Mouse (Mus musculus): ENCODE measurements at regions not wholly inside any gene's neighbourhood (a gene's known extent, or its start where the extent isn't known, plus 50 kb on each side); places are given as distances from the start of the nearest gene placed in this dataset.
A peak's percentile ranks its signal among the peaks of the same experiment; 100 is the strongest.
"Not testable (repeated sequence)": the region's sequence is repeated elsewhere in the genome, so short reads cannot be mapped to it uniquely, and the experiment has no call there.

GRCm38 (mm10) chr8:126778673-126779072 lies 167.0 kb downstream of the Tomm20 start:
- Histone ChIP-seq H3K4me3 (ENCODE audit: low read length) (no peak overlapping the region), H3K9me3 (ENCODE audit: control insufficient read depth, low read length) (no peaks in the 10 kb centered on the region), H3K27me3 (ENCODE audit: control insufficient read depth, insufficient read depth, low read length) (no peaks in the 10 kb centered on the region), H3K36me3 (ENCODE audit: control insufficient read depth, insufficient read depth, low read length) (no peaks in the 10 kb centered on the region), H3K9ac (ENCODE audit: low read depth, low read length) (no peak overlapping the region), H3K4me2 (replicated peaks; ENCODE audit: low read depth, low read length) (no peak overlapping the region), H3K4me1 (ENCODE audit: control insufficient read depth, insufficient read depth, low read length) (no peaks in the 10 kb centered on the region), H3K27ac (ENCODE audit: low read depth, low read length) (no peak overlapping the region)
- ATAC-seq (ENCODE audit: low FRiP score, low TSS enrichment), result no peak
- 92% methylated on average over 7 of the region's 7 CpGs for whole genome bisulfite sequencing

GRCm38 (mm10) chr8:126778131-126778530 lies 167.5 kb downstream of the Tomm20 start:
- H3K9me3 ChIP-seq (ENCODE audit: control insufficient read depth, low read length), result no peaks in the 10 kb centered on the region
- H3K4me1 ChIP-seq (ENCODE audit: control insufficient read depth, insufficient read depth, low read length), result no peaks in the 10 kb centered on the region
- H3K9ac ChIP-seq (ENCODE audit: low read depth, low read length), result no peak overlapping the region
- H3K4me3 ChIP-seq (ENCODE audit: low read length), result no peak overlapping the region
- no peak overlapping the region for H3K4me2 ChIP-seq (replicated peaks; ENCODE audit: low read depth, low read length)
- no peak for ATAC-seq (ENCODE audit: low FRiP score, low TSS enrichment)
- no peaks in the 10 kb centered on the region for H3K36me3 ChIP-seq (ENCODE audit: control insufficient read depth, insufficient read depth, low read length)
- H3K27ac ChIP-seq (ENCODE audit: low read depth, low read length), result no peak overlapping the region
- H3K27me3 ChIP-seq (ENCODE audit: control insufficient read depth, insufficient read depth, low read length), result no peaks in the 10 kb centered on the region
- 93% methylated on average over 7 of the region's 7 CpGs for WGBS

GRCm38 (mm10) chr8:126776605-126777469 lies 168.8 kb downstream of the Tomm20 start:
- peak; percentile 40; the same call in 1 of the 2 replicates for ATAC-seq (ENCODE audit: low FRiP score, low TSS enrichment)
- no peak overlapping the region for H3K4me2 ChIP-seq (replicated peaks; ENCODE audit: low read depth, low read length)
- no peak overlapping the region for H3K9ac ChIP-seq (ENCODE audit: low read depth, low read length)
- H3K27ac ChIP-seq (ENCODE audit: low read depth, low read length), result no peak overlapping the region
- no peak overlapping the region for H3K4me3 ChIP-seq (ENCODE audit: low read length)
- H3K36me3 ChIP-seq (ENCODE audit: control insufficient read depth, insufficient read depth, low read length), result no peaks in the 10 kb centered on the region
- H3K27me3 ChIP-seq (ENCODE audit: control insufficient read depth, insufficient read depth, low read length), result no peaks in the 10 kb centered on the region
- H3K9me3 ChIP-seq (ENCODE audit: control insufficient read depth, low read length), result no peaks in the 10 kb centered on the region
- 86% methylated on average over 11 of the region's 11 CpGs for WGBS
- no peaks in the 10 kb centered on the region for H3K4me1 ChIP-seq (ENCODE audit: control insufficient read depth, insufficient read depth, low read length)

GRCm38 (mm10) chr8:126775334-126775733 lies 170.3 kb downstream of the Tomm20 start:
- ATAC-seq (ENCODE audit: low FRiP score, low TSS enrichment), result no peak
- H3K4me3 ChIP-seq (ENCODE audit: low read length), result no peak overlapping the region
- H3K4me2 ChIP-seq (replicated peaks; ENCODE audit: low read depth, low read length), result no peak overlapping the region
- H3K9me3 ChIP-seq (ENCODE audit: control insufficient read depth, low read length), result no peaks in the 10 kb centered on the region
- H3K27me3 ChIP-seq (ENCODE audit: control insufficient read depth, insufficient read depth, low read length), result no peaks in the 10 kb centered on the region
- no peak overlapping the region for H3K9ac ChIP-seq (ENCODE audit: low read depth, low read length)
- no peaks in the 10 kb centered on the region for H3K4me1 ChIP-seq (ENCODE audit: control insufficient read depth, insufficient read depth, low read length)
- H3K27ac ChIP-seq (ENCODE audit: low read depth, low read length), result no peak overlapping the region
- 53% methylated on average over 3 of the region's 3 CpGs for WGBS
- no peaks in the 10 kb centered on the region for H3K36me3 ChIP-seq (ENCODE audit: control insufficient read depth, insufficient read depth, low read length)

- no peak for ATAC-seq (ENCODE audit: low FRiP score, low TSS enrichment)
These were observed 170.8 kb downstream of the Tomm20 start for GRCm38 (mm10) chr8:126774816-126775215.

GRCm38 (mm10) chr8:126772748-126773147 lies 172.9 kb downstream of the Tomm20 start:
- Histone ChIP-seq H3K4me1 (ENCODE audit: control insufficient read depth, insufficient read depth, low read length) (no peaks in the 10 kb centered on the region), H3K9me3 (ENCODE audit: control insufficient read depth, low read length) (no peaks in the 10 kb centered on the region), H3K4me2 (replicated peaks; ENCODE audit: low read depth, low read length) (no peak overlapping the region), H3K27me3 (ENCODE audit: control insufficient read depth, insufficient read depth, low read length) (no peaks in the 10 kb centered on the region), H3K27ac (ENCODE audit: low read depth, low read length) (no peak overlapping the region), H3K36me3 (ENCODE audit: control insufficient read depth, insufficient read depth, low read length) (no peaks in the 10 kb centered on the region), H3K9ac (ENCODE audit: low read depth, low read length) (no peak overlapping the region), H3K4me3 (ENCODE audit: low read length) (no peak overlapping the region)
- ATAC-seq (ENCODE audit: low FRiP score, low TSS enrichment), result no peak; the same call in 1 of the 2 replicates
- 36% methylated on average over 11 of the region's 11 CpGs for WGBS

More at GRCm38 (mm10) chr8:126774816-126775215, 170.8 kb downstream of the Tomm20 start:
- H3K4me2 ChIP-seq (replicated peaks; ENCODE audit: low read depth, low read length), result no peak overlapping the region
- H3K27me3 ChIP-seq (ENCODE audit: control insufficient read depth, insufficient read depth, low read length), result no peaks in the 10 kb centered on the region
- no peaks in the 10 kb centered on the region for H3K9me3 ChIP-seq (ENCODE audit: control insufficient read depth, low read length)
- no peaks in the 10 kb centered on the region for H3K36me3 ChIP-seq (ENCODE audit: control insufficient read depth, insufficient read depth, low read length)
- WGBS, result 52% methylated on average over 7 of the region's 7 CpGs
- no peak overlapping the region for H3K27ac ChIP-seq (ENCODE audit: low read depth, low read length)
- H3K4me3 ChIP-seq (ENCODE audit: low read length), result no peak overlapping the region
- no peaks in the 10 kb centered on the region for H3K4me1 ChIP-seq (ENCODE audit: control insufficient read depth, insufficient read depth, low read length)
- no peak overlapping the region for H3K9ac ChIP-seq (ENCODE audit: low read depth, low read length)

- H3K4me2 ChIP-seq (replicated peaks; ENCODE audit: low read depth, low read length), result no peak overlapping the region
- no peaks in the 10 kb centered on the region for H3K9me3 ChIP-seq (ENCODE audit: control insufficient read depth, low read length)
These were observed 173.4 kb downstream of the Tomm20 start for GRCm38 (mm10) chr8:126772194-126772593.

GRCm38 (mm10) chr8:126770374-126770773 lies 175.3 kb downstream of the Tomm20 start:
- WGBS, result 91% methylated on average over 2 of the region's 2 CpGs
- not testable (repeated sequence) for H3K36me3 ChIP-seq (ENCODE audit: control insufficient read depth, insufficient read depth, low read length); H3K9me3 ChIP-seq (ENCODE audit: control insufficient read depth, low read length); H3K27ac ChIP-seq (ENCODE audit: low read depth, low read length); H3K9ac ChIP-seq (ENCODE audit: low read depth, low read length); H3K27me3 ChIP-seq (ENCODE audit: control insufficient read depth, insufficient read depth, low read length); H3K4me1 ChIP-seq (ENCODE audit: control insufficient read depth, insufficient read depth, low read length); ATAC-seq (ENCODE audit: low FRiP score, low TSS enrichment); H3K4me3 ChIP-seq (ENCODE audit: low read length); H3K4me2 ChIP-seq (replicated peaks; ENCODE audit: low read depth, low read length)

More at GRCm38 (mm10) chr8:126772194-126772593, 173.4 kb downstream of the Tomm20 start:
- H3K9ac ChIP-seq (ENCODE audit: low read depth, low read length), result no peak overlapping the region
- WGBS, result 62% methylated on average over 7 of the region's 7 CpGs
- H3K4me1 ChIP-seq (ENCODE audit: control insufficient read depth, insufficient read depth, low read length), result no peaks in the 10 kb centered on the region
- no peak for ATAC-seq (ENCODE audit: low FRiP score, low TSS enrichment)
- no peaks in the 10 kb centered on the region for H3K27me3 ChIP-seq (ENCODE audit: control insufficient read depth, insufficient read depth, low read length)
- no peak overlapping the region for H3K27ac ChIP-seq (ENCODE audit: low read depth, low read length)
- no peak overlapping the region for H3K4me3 ChIP-seq (ENCODE audit: low read length)
- no peaks in the 10 kb centered on the region for H3K36me3 ChIP-seq (ENCODE audit: control insufficient read depth, insufficient read depth, low read length)

GRCm38 (mm10) chr8:126768142-126768541 lies 174.4 kb upstream of the Irf2bp2 start:
- no peaks in the 10 kb centered on the region for H3K27me3 ChIP-seq (ENCODE audit: control insufficient read depth, insufficient read depth, low read length)
- no peaks in the 10 kb centered on the region for H3K9me3 ChIP-seq (ENCODE audit: control insufficient read depth, low read length)
- ATAC-seq (ENCODE audit: low FRiP score, low TSS enrichment), result no peak
- no peak overlapping the region for H3K4me2 ChIP-seq (replicated peaks; ENCODE audit: low read depth, low read length)
- H3K36me3 ChIP-seq (ENCODE audit: control insufficient read depth, insufficient read depth, low read length), result no peaks in the 10 kb centered on the region
- no peak overlapping the region for H3K4me3 ChIP-seq (ENCODE audit: low read length)
- no peaks in the 10 kb centered on the region for H3K4me1 ChIP-seq (ENCODE audit: control insufficient read depth, insufficient read depth, low read length)
- H3K9ac ChIP-seq (ENCODE audit: low read depth, low read length), result no peak overlapping the region
- 89% methylated on average over 5 of the region's 5 CpGs for WGBS
- no peak overlapping the region for H3K27ac ChIP-seq (ENCODE audit: low read depth, low read length)
